Mouse (Mus musculus) embryo, embryonic 10 days (tissue): Measurements from ENCODE around the gene Popdc3.
A peak's percentile ranks its signal among the peaks of the same experiment; 100 is the strongest.
"Not testable (repeated sequence)": the region's sequence is repeated elsewhere in the genome, so short reads cannot be mapped to it uniquely, and the experiment has no call there.

Source experiments
- DNase-seq: peaks from one replicate; pipeline ENCODE4 v3.0.0-alpha.2; 2015; ENCODE audit warnings: low spot score

The Popdc3 gene

GRCm38 (mm10) chr10:45311624-45312023 lies 133.7 kb downstream of the Popdc3 start:
- no peak for DNase-seq

- DNase-seq = no peak
Observed at GRCm38 (mm10) chr10:45314865-45315264, 137.0 kb downstream of the Popdc3 start.

GRCm38 (mm10) chr10:45318922-45319321 lies 141.0 kb downstream of the Popdc3 start:
- DNase-seq = no peak

DNA sequence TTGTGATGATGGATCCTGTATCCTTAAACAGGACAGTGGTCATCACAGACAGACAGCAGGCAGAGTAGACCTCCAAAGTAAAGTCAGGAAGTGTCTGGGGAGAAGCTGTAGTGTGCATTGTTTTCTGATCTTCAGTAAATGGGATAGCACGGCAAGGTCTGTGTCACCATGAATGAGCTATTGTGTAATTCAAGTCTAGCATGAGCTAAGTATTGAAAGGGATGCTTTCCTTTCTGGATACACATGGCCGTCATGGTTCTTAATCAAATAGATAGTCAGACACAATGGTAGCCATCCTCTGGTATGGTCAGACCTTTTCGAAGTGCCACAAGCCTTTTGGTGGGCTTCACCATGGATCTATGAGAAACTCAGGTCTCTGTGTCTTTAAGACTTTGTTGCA lies 142.4 kb downstream of the Popdc3 start:
- DNase-seq = no peak

GRCm38 (mm10) chr10:45324159-45324558 lies 146.3 kb downstream of the Popdc3 start:
- no peak for DNase-seq

DNA sequence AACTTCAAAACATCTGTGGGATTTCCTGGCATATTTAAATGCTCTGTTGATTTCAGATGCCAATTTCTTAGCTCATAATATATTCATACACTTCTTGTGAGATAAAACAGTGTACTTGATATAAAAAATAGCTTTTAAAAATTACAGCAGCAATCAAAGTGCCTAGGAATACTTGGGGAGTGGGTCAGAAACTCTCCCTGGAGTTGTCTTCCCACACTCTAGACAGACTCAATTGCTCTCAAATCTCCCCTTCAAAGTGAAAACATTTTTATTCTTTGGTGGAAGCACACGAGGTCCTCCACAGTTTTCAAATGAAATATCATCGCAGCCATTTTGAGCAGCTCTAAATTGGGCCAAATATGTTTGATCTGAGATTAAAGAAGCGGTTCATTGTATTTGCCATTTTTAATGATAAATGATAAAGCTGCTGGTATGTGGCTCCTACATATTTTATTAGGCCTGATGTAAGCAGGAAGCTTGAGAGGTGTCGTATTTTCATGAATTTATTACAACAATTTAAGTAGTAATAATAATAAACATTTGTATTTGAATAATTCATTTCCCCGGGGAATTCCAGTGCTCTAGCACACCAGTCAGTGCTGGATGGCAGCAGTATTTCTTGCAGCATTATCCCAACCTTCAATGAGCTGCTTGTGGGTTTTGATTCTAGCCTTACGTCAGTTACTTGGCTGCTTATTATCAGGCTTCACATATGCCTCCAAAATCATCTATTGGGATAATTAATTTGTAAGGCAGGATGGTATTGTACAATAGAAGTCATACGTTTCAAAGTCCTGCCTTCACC lies 150.5 kb downstream of the Popdc3 start:
- no peak for DNase-seq

DNA sequence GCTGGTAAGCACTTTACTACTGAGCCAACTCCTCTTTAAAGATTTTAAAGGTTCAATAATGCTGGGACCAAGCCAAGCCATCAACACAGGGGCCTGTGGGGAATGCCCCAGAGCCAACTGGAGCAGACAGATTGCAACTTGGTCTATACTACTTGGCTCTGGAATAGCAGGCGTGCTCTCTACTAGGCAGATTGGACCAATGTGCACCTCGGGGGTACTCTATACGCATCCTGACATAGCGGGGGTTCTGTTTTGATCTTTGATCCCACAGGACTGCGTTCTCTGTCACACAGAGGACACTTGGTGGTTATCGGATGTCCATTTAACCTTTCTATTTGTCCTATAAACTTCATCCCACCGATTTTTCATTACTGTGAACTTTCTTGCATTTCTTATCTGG lies 157.0 kb downstream of the Popdc3 start:
- DNase-seq = no peak

DNA sequence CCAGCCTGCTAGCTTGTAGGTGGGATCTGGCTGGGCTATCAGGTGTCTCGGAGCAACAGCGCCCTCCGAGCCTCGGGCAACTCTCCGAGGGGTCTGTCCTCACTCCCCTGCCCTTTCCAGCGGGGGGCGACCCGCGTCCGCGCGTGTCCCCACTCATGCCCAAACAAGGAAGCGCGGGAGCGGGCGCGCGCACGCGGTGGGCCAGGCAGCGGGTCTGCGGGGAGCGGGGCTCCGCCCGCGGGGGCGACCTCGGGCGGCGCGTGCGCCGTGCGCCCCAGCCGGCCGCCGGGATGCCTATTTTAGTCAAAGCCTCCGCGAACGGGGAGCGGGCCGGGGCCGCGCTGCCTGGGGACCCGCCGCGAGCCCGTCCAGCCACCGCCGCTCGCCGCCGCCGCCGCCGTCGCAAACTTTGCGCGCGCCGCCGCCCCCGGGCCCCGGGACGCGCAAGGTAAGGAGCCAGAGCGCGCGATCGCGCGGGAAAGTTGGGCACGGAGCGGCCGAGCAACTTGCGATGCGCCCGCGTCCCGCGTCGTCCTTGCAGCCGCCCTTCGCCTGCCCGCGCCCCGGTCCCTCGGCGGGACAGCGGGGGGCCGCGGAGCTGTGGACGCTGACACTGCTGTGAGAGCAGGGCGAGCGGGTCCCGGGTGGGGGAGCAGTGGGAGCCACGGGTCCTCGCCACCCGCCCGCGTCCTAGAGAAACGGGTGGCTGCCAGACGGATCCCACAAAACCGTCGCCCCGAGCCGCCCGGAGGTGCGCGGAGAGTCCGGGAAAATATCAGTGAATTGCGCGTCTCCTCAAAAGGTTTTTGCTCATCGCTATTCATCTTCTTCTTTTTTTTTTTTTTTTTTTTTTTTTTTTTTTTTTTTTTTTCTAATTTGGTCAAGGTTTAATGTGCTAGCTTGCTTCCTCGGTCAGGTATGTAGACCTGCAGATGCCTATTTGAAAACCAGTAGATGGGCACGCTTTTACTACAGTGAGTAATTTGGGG lies 157.8 kb downstream of the Popdc3 start, which contains the start of gene Bves:
Bves (plus strand) TSS at position 339 of the 989 bp plus-strand sequence.
- peak; percentile 67 for DNase-seq

DNA sequence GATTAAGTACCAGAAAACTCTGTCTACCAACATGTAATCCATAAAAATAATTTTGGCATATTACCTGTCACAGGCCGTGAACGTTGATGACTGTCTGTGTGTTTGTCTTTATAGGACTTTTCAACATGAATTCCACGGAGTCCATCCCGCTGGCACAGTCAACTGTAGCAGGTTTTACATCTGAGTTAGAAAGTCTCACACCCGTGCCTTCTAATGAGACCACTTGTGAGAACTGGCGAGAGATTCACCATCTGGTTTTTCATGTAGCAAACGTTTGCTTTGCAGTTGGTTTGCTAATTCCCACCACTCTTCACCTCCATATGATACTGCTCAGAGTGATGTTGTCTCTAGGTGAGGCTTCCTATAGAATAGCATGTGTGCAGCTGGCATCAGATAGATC lies 161.2 kb downstream of the Popdc3 start:
- no peak for DNase-seq

GRCm38 (mm10) chr10:45344381-45344780 lies 166.5 kb downstream of the Popdc3 start:
- no peak for DNase-seq

DNA sequence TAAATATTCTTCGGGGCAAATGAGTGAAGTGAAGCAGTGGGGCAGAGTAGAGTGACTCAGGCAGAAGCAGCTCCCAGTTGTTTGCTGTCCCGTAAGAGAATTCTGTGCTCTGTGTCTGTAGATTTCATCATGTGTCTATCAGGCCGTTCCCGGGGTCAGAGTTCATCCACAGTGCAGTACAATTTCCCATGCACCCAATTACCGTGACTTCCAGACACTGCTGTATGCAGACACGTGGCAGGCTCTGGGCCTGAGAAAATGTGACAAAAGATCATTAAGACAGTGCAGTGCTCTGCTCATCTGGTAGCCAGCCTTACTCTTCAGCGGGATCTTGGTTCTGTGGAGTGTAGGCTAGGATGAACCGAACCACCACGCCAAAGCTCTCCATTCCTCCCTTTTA lies 167.3 kb downstream of the Popdc3 start:
- DNase-seq = peak; percentile 45

DNA sequence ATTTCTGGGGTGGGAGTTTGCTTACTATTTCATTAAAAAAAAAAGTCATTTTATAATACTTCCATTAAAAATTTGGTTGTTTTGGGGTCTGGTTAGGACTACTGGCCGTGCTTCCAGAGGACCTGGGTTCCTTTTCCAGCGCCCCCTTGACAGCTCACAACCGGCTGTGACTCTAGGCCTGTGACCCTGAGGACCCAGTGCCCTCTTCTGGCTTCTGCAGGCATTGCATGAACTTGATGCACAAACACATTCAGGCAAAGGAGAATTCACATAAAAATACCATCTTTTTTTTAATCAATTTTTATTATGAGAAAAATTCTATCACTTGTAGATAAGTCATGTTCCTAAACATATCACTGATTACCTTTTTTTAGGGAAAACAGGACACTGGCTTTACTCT lies 170.2 kb downstream of the Popdc3 start:
- DNase-seq = not testable (repeated sequence)

DNA sequence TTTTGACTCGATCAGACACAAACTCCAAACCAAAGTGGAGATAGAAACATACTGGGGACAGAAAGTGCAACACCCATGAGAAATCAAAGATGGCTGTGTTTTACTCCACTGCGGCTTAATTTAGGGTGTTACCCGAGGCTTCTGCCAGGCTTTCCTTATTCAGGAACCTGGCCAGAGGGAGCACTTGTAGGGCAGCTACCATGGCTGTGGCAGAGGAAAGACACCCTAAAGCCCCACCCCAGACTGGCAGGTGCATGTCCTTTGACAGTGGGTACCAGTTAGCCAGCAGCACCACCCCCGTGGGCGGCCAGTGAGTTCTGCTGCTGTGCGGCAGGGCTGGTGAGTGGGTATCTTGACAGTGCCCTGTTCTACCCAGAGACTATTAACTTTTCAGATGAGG lies 178.2 kb downstream of the Popdc3 start:
- no peak for DNase-seq

- DNase-seq = no peak
Observed at GRCm38 (mm10) chr10:45363396-45363795, 185.5 kb downstream of the Popdc3 start.

DNA sequence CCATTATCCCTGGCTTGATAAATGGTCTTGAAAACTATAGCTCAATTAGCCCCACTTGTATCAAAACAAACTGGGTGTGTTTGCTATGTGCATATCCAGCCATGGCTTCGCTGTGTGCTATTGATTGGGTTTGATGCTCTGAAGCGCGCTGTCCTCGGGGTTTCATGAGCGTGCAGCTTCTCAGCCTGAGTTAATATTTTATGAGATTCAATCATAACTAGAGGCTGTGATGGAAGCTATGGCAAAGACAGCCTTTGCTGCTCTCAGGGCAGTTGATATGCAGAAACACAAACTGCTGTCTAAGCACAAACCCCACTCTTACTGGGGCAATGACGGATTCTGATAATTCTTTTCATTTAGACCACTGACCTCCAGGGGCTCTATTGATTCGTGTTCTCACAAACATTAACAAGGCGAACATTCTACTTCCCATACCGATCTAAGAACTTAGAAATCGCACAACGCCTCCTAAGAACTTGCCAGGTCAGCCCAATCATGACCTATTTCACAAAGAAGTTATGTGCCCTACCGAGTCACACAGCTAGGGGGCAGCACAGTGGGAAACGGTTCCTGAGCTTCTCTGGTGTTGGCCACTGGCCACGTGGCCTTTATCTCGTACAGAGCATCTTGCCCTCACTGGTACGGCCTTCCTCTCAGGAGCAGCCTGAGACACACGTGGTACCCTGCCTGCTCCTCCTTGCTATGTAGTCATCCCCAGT lies 189.2 kb downstream of the Popdc3 start:
- no peak for DNase-seq
